ENCODE assay signal across 8 mouse cellular contexts in the genomic region with DNA sequence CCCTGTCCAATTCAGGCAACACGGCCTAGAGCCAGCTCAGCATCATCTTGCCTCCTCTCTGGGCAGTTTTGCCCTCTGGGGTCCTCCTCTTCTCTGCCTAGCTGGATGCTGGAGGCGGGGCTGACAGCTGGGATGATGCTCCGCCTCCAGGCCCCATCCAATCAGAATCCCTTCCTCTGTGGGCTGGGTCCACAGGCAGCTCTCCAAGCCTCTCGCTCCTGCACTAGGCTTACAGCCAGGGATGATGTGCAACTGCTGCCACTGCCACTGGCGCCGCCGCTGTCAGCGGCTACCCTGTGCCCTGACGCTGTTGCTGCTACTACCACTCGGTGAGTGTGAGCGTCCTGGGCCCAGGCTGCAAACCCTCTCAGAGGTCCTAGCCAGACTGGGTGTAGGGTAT. TPM values are rescaled to one million over a fixed set of nuclear protein-coding genes. Genes with fewer than 3 reads are reported as not detected.
DNase-seq lines count a peak whose midpoint lies in the region; ATAC-seq and TF ChIP-seq lines count a peak whose summit lies in the region.

Nrn1l (plus strand) TSS at position 229 of the 400 bp plus-strand sequence.

- DNase-seq in ES-CJ7 (ENCODE audit: low read depth, low spot score) = peak; percentile 86
- DNase-seq in brain, embryonic 14.5 days (ENCODE audit: low read depth) = peak; percentile 89
- peak; percentile 87 for DNase-seq in heart, postnatal 4 days
- peak; percentile 76 to 80 for DNase-seq in layer of hippocampus, adult 18-20 months (ENCODE audit: low spot score in 2 of 2)
- no peak for DNase-seq in spleen, postnatal 36 days (ENCODE audit: low spot score in 2 of 2)

- TF ChIP-seq POLR2A in brain, embryonic 14.5 days (IDR thresholded peaks at IDR 0.05; ENCODE audit: borderline replicate concordance, extremely low read depth, insufficient read depth, insufficient read length, poor library complexity, severe bottlenecking) = no peak

- WGBS in liver, embryonic 15.5 days (ENCODE audit: insufficient replicate concordance) = 43% methylated on average over 11 of the region's 11 CpGs
- WGBS in neural tube, embryonic 15.5 days = 4% methylated on average over 11 of the region's 11 CpGs

- H3K4me1 ChIP-seq in liver, embryonic 15.5 days (replicated peaks) = 0 out of 2 replicates have a peak, but pooled peaks cover 3% of the 10 kb centered on the region
- H3K4me1 ChIP-seq in neural tube, embryonic 15.5 days = peaks cover 10% of the 10 kb centered on the region

- peaks cover 59% of the 10 kb centered on the region for H3K36me3 ChIP-seq in liver, embryonic 15.5 days (replicated peaks)
- peaks cover 53% of the 10 kb centered on the region for H3K36me3 ChIP-seq in neural tube, embryonic 15.5 days

- no peaks in the 10 kb centered on the region for H3K9me3 ChIP-seq in liver, embryonic 15.5 days (replicated peaks)
- H3K9me3 ChIP-seq in neural tube, embryonic 15.5 days (replicated peaks) = no peaks in the 10 kb centered on the region

- H3K4me3 ChIP-seq in liver, embryonic 15.5 days (replicated peaks) = no peak within 1 kb of the TSS
- no peak within 1 kb of the TSS for H3K4me3 ChIP-seq in neural tube, embryonic 15.5 days (replicated peaks)

- no peaks in the 10 kb centered on the region for H3K27me3 ChIP-seq in liver, embryonic 15.5 days
- no peaks in the 10 kb centered on the region for H3K27me3 ChIP-seq in neural tube, embryonic 15.5 days (replicated peaks)

- H3K27ac ChIP-seq in liver, embryonic 15.5 days (replicated peaks) = no peak within 1 kb of the TSS
- peak within 1 kb of the TSS; percentile 60 for H3K27ac ChIP-seq in neural tube, embryonic 15.5 days (replicated peaks)

- no peak within 1 kb of the TSS for H3K9ac ChIP-seq in liver, embryonic 15.5 days
- H3K9ac ChIP-seq in neural tube, embryonic 15.5 days (replicated peaks) = no peak within 1 kb of the TSS; the same call in 1 of the 2 replicates

- ATAC-seq in frontal cortex, adult (ENCODE audit: low TSS enrichment) = peak; percentile 62
- ATAC-seq in liver, embryonic 15.5 days (ENCODE audit: insufficient read depth) = peak; percentile 56
- ATAC-seq in neural tube, embryonic 15.5 days (ENCODE audit: low FRiP score) = peak; percentile 88

- no peak within 1 kb of the TSS for H3K4me2 ChIP-seq in liver, embryonic 15.5 days
- H3K4me2 ChIP-seq in neural tube, embryonic 15.5 days = peak within 1 kb of the TSS; percentile 33

- no peak for TF ChIP-seq CTCF in brain, embryonic 14.5 days (IDR thresholded peaks at IDR 0.05; ENCODE audit: borderline replicate concordance, extremely low read depth, insufficient read depth, insufficient read length)

RNA-seq across cellular contexts. Expression of gene Nrn1l, which starts in this region (rescaled TPM):
- 0.90 and 1.6 TPM in 2 replicates for polyA plus RNA-seq in brain, embryonic 14.5 days (2012; rRNA removed)
- total RNA-seq in heart, postnatal 4 days (2021) = not detected
- total RNA-seq in layer of hippocampus, adult 18-20 months (2021) = under 1 TPM; 0.57 to 0.99 TPM
- polyA plus RNA-seq in liver, embryonic 15.5 days (2015; fragmentation: Nextera tagmentation; extraction: Ambion mirVana) = not detected in 2 replicates
- 1.4 and 1.5 TPM in 2 replicates for polyA plus RNA-seq in neural tube, embryonic 15.5 days (2015; fragmentation: Nextera tagmentation; extraction: Ambion mirVana)

Comparison
In these comparisons a context has a peak if more than half of its experiments do, and no peak if none do; other contexts are left out.
1. Peak in DNase-seq in heart, postnatal 4 days; RNA of the gene not detected or under 1 TPM.
2. Peak in DNase-seq in layer of hippocampus, adult 18-20 months; RNA of the gene not detected or under 1 TPM.
3. Peak in ATAC-seq in liver, embryonic 15.5 days; RNA of the gene not detected or under 1 TPM.
4. DNase-seq: peak in ES-CJ7 (single experiment) and brain, embryonic 14.5 days (single experiment); none in spleen, postnatal 36 days (0 of 2).
5. Peak in every context shown above with its lines, with median percentiles within 50 percentile points of each other: ATAC-seq.